Mouse (Mus musculus) embryonic fibroblast, embryonic 13.5 days (primary cell): ENCODE data around the gene Wasf1. TPM values are rescaled to one million over a fixed set of nuclear protein-coding genes. Genes with fewer than 3 reads are reported as not detected.

Experiments
- H3K27ac ChIP-seq: 2 replicates; pipeline ENCODE4 v1.5.1; 2012; ENCODE audit warnings: low read length, control low read depth, inconsistent platforms; ENCODE audit not compliant: insufficient read depth
- H3K4me1 ChIP-seq: 2 replicates; pipeline ENCODE4 v1.6.1; 2011; ENCODE audit warnings: low read length; ENCODE audit not compliant: control insufficient read depth, insufficient read depth
- H3K4me3 ChIP-seq: 2 replicates; pipeline ENCODE4 v1.5.1; 2011; ENCODE audit warnings: mild to moderate bottlenecking, control low read depth, low read length; ENCODE audit not compliant: insufficient read depth
- CTCF ChIP-seq: IDR thresholded peaks from 2 replicates; pipeline ENCODE4 v1.5.1; 2011; ENCODE audit warnings: mild to moderate bottlenecking, control low read depth, low read length, moderate library complexity, borderline replicate concordance; ENCODE audit not compliant: insufficient read depth
- POLR2A ChIP-seq: IDR thresholded peaks from 2 replicates; pipeline ENCODE4 v1.6.1; 2011; ENCODE audit warnings: low read depth, mild to moderate bottlenecking, control low read depth, low read length, moderate library complexity
- polyA plus RNA-seq: library from polyadenylated mRNA; stranded (reverse); fragments of >200 nt; gene quantifications from 2 replicates; pipeline ENCODE4 v1.2.4, GENCODE M21; 2011; ENCODE audit warnings: low read depth; ENCODE audit not compliant: missing spikeins, insufficient read length

The Wasf1 gene
- 8.3 and 11.8 TPM in 2 replicates for polyA plus RNA-seq

- H3K27ac ChIP-seq = peak within 1 kb of the TSS; percentile 72
- H3K4me3 ChIP-seq = peak within 1 kb of the TSS; percentile 86
- no peaks in the 10 kb centered on the region; the same call in 1 of the 2 replicates for H3K4me1 ChIP-seq
- TF ChIP-seq POLR2A = peak; percentile 95
- TF ChIP-seq CTCF = no peak
Measured at GRCm38 (mm10) chr10:40882831-40883643, at the start of gene Wasf1, which contains the start of gene Cdc40. Wasf1 (plus strand) TSS chr10:40883475. Cdc40 (minus strand) TSS chr10:40883311.

- H3K4me1 ChIP-seq = no peaks in the 10 kb centered on the region
Measured at GRCm38 (mm10) chr10:40840086-40840485, 43.2 kb upstream of the Wasf1 start.

DNA sequence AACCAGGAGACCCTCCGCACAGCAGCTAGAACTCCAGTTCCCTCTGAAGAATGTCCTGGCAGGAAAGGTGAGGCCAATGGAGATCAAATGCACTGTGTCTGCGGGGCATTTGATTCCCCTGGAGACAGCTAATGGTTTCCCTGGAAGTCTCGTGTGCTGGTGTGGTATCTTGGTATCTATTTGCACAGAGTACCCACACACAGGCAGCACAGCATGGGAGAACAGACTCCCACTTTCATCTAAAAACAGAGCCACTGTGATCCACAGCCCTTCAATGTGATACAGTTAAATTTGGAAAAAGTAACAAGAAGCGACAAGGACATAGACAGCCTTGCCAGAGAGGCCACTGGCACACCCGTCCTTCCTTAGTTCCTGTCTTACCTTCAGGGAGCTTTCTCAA, 39.4 kb upstream of the Wasf1 start:
- Histone ChIP-seq H3K4me1 (no peaks in the 10 kb centered on the region), H3K27ac (no peak overlapping the region)
- TF ChIP-seq POLR2A (no peak), CTCF (no peak)

More at GRCm38 (mm10) chr10:40840086-40840485, 43.2 kb upstream of the Wasf1 start:
- H3K4me3 ChIP-seq = no peak overlapping the region
- H3K27ac ChIP-seq = no peak overlapping the region
- no peak for TF ChIP-seq POLR2A
- TF ChIP-seq CTCF = no peak

GRCm38 (mm10) chr10:40844546-40844945, 38.7 kb upstream of the Wasf1 start:
- TF ChIP-seq CTCF (no peak), POLR2A (no peak)
- Histone ChIP-seq H3K27ac (no peak overlapping the region), H3K4me3 (no peak overlapping the region), H3K4me1 (no peaks in the 10 kb centered on the region)

More for the DNA sequence above, 39.4 kb upstream of the Wasf1 start:
- no peak overlapping the region for H3K4me3 ChIP-seq

GRCm38 (mm10) chr10:40845626-40846025, 37.6 kb upstream of the Wasf1 start:
- Histone ChIP-seq H3K4me3 (no peak overlapping the region), H3K27ac (no peak overlapping the region), H3K4me1 (no peaks in the 10 kb centered on the region)
- no peak for TF ChIP-seq CTCF
- no peak for TF ChIP-seq POLR2A

DNA sequence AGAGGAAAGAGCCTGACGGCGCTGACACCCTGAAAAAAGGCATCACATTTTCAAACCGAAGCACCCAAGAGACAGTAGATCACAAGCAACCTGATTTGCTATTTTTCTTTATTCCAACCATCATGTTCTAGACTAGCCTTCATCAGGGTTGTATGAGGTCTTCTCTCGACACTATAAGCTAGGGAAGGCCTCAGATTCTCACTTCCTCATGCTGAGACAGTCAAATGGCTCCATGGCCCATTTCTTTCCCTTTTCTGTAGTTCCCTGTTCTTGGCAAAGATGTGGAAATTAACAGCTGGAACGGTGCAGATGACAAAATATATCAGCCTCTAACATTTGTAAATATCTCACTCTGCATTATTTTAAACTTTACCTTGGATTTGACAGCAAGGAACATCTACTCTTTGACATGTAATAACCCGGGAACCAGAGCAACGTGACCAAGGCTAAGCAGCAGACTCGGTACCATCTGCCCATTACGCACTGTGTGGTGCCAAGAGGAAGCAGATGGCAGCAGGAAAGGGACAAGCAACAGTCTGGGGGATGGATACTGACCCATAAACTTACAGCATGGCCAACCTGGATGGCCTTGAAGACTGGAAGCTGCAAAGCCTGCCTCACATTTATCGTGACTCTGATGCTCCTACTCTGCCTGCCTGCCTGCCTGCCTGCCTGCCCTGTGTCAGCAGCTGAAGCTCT, 36.0 kb upstream of the Wasf1 start:
- H3K27ac ChIP-seq = no peak overlapping the region
- peaks cover 2% of the 10 kb centered on the region; the same call in 1 of the 2 replicates for H3K4me1 ChIP-seq
- TF ChIP-seq POLR2A = no peak
- TF ChIP-seq CTCF = no peak
- H3K4me3 ChIP-seq = no peak overlapping the region

DNA sequence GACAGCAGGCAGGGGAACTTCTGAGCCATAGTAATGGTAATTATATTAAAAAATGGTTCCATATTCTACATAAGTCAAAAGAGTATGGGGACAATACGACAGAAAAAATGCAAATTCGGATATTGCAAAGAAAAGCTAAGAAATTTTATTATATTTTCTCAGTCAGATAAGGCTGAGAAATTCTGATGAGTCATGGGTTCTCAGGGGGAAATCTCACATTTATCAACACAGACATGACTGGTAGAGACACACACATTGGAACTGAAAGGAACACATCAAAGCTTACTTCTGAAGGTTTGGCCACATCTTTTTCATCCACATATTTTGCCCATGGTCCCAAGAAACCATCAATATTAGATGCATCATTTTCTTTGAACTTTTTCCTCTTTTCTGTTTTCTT, 32.6 kb upstream of the Wasf1 start:
- peaks cover 2% of the 10 kb centered on the region; the same call in 1 of the 2 replicates for H3K4me1 ChIP-seq
- no peak overlapping the region for H3K4me3 ChIP-seq
- TF ChIP-seq POLR2A = no peak
- no peak for TF ChIP-seq CTCF
- no peak overlapping the region for H3K27ac ChIP-seq

DNA sequence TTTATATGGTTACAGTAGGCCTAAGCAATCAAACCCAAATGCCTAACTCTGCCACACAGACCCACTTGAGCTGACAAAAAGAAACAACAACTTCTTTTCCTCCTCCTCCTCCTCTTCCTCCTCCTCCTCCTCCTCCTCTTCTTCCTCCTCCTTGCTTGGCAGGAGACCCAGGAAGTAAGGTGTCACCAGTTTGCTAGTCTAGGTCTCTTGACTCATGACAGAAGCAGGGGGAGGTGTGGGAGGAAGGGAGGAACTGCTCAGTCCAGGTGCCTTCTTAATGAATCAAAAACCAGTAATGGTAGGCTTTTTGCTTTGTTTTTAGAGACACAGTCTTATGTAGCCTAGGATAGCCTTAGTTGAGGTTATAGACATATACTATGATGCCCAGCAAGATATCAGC, 32.1 kb upstream of the Wasf1 start:
- Histone ChIP-seq H3K4me1 (peaks cover 2% of the 10 kb centered on the region; the same call in 1 of the 2 replicates), H3K27ac (peak overlapping the region; percentile 2; the same call in 1 of the 2 replicates), H3K4me3 (no peak overlapping the region)
- no peak for TF ChIP-seq CTCF
- TF ChIP-seq POLR2A = no peak

DNA sequence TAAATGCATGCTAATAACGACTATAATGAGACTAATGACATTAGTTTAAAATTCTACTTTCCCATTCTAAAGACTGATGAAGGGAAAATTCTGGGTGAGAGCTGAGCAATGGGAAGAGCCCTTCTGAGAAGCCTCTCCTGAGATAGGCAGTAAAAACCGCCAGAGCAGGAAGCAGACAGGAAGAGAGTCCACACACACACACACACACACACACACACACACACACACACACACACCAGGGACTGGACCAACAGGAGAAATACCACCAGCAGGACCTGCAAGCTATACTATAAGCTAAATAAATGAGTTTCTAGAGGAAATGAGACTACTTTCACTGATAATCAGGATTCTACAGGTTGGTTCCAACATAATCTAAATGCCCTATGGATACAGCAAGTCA, 27.7 kb upstream of the Wasf1 start:
- Histone ChIP-seq H3K4me3 (no peak overlapping the region), H3K4me1 (peaks cover 2% of the 10 kb centered on the region; the same call in 1 of the 2 replicates), H3K27ac (no peak overlapping the region)
- TF ChIP-seq POLR2A = no peak
- TF ChIP-seq CTCF = no peak
